Mouse (Mus musculus) layer of hippocampus, adult 18-20 months (tissue): ENCODE data around the gene Rrbp1. TPM values are rescaled to one million over a fixed set of nuclear protein-coding genes. Genes with fewer than 3 reads are reported as not detected.

Experiments used
- DNase-seq, 2 experiments: peaks; one replicate each; pipeline ENCODE4 v3.0.0; 2022; ENCODE audit warnings: low spot score in 2 of 2
- total RNA-seq, 2 experiments: library from RNA; stranded (reverse); gene quantifications; 2 replicates each; pipeline ENCODE4 v1.2.3; 2021

Gene Rrbp1
- total RNA-seq, 2 experiments from 2014 or later: 48.9 to 52.6 TPM

DNA sequence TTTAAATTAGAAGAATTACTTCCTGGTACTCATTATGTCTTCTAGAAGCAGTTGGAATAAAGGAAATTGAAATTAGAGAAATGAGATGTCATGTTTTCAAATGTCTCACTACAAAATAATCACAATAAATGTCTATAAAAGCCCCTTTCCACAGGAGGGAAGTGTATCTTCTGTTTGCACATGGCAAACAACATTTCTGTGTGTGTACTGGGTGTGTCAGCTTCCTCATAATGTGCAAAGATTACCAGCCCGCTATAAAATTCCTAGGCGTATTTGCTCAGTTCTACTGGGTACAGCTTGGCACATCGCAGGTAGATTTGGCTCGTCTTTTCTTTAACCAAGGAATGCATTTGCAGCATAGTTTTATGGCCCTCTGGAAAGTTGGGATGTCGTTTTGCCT, 93.4 kb downstream of the Rrbp1 start:
- no peak for DNase-seq

DNA sequence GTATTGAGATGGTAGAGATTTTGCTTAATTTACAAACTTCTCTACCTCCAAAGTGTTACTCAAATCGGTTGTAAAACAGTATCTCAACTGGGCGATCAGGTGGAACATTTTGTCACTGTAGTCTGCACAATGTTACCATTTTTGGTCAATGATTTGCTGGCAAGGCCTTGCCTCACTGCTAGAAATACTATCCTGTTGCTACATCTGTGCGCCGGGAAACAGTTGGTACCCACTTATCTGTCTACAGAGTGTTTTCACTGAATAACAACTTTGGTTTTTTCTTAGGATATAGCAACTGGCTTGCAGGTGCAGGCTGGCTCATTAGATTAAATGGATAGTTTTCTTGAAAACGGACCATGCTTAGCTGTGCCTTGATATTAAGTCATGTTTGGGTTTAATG, 94.8 kb downstream of the Rrbp1 start:
- peak; percentile 25 to 72 for DNase-seq

DNA sequence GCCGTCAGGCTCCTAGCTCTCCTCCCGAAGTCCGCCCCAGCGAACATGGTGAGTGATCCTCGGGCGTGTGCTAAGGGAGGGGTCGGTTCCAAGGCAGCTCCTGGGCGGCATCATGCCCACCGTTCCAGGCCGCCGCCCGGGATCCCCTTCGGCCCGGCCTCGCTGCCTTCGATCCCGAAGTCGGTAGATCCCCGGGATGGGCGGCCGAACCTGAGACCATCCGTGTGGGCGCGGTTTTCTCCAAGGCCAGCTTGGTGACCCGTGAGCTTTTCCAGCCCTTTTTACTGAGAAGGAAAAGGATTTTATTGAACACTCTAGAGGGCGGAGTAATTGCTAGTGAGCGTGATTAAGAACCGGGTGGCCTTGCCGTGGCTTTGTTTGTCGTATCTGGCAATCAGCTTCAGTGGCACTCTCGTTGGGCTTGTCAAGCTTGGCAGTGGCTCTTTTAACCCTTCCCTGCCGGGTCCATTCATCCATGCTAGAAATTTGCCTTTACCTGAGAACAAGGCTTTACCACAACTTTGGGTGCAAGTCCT, 95.4 kb downstream of the Rrbp1 start:
- peak; percentile 10 to 61 for DNase-seq

DNA sequence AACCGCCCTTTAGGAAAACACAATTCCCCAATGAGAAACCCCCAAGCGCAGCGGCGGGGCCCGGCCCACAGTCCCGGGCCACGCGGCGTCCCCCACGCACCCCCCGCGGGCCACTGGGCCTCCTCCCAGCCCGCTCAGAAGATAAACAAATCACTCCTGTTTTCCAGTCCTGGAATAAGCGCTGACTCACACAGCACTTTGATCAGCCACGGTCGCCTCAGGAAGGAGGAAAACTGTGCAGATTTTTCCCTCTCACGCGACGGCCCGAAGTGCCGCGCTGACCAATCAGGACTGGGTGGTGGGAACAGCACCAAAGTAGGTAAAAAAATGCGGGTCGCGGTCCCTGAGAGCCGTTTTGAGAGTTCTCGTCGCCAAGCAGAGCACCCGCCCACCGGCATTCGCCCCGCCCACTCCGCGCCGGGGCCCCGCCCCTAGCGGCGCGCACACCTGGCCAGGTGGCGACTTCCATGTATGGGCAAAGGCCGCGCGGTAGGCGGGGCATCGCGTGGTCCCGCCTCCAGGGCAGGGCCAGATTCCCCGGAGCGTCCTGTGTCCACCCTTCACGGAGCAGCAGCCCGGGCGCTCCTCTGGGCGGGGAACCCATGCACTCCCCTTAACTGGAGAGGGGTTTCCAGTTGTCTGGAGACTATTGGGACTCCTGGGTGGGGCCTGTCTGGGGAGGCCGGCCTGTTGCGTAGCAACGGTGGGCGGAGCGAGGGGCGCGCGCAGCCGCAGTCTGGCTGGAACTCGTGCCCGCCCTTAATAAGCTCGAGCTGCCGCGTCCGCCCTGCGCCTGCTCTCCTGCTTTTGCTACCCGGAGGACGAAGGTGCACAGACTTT, 96.1 kb downstream of the Rrbp1 start, which contains the start of gene Dstn:
TSS of gene Dstn (plus strand) at position 561 of the 840 bp plus-strand sequence.
- DNase-seq: peak; percentile 95 to 97

DNA sequence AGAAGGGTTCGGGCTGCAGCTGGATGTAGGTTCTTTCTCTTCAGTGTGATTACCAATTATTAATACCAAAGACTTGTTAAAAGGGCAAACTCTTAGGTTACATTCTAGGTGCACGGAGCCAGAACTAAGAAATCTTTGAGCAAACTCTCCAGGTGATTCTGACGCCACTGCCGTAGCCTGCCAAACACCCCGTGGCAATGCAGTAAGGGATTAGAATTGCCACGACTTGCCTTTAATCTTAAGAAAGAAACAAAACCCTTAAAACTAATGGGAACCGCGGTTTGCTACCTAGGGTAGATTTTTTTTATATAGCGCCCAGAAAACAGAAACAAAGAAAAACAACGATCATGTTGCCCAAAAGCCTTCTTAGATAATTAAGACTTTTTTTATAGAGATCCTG, 96.8 kb downstream of the Rrbp1 start:
- no peak for DNase-seq

DNA sequence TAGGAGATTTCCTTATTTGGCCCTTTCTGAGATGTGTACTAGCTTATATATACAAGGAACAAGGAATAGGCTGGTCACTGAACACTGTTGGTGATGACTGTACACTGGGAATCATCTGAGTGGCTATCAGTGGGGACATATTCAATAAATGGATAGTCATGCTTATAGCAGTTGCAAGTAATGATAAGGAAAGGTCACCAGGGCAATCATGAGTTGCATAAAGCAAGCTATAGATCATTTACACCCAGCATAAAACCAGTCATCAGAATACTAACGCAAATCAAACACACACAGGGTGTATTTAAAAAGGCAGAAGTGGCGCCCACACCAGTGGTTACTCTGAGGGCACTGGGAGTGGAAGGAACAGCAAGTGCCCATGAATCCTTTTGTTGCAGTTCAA, 98.9 kb downstream of the Rrbp1 start:
- DNase-seq: no peak

DNA sequence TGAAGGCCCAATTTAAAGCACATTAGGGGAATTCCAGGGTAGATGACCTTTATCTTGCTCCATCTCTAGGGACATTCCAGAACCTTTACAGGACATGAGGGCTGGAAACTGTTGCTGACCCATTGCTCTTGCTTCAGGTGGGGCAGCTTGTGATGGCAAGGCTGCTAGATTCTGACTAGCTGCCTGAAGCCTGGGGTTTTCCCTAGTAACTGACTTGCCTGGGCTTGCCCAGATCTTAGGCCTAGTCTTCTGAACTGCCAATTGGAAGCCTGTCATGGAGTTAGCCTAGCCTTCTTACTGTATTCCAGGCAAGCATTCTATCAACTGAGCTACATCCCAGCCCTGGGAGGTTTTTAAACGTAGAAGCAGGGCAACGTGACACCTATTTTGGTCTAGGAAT, 101.8 kb downstream of the Rrbp1 start:
- no peak for DNase-seq

DNA sequence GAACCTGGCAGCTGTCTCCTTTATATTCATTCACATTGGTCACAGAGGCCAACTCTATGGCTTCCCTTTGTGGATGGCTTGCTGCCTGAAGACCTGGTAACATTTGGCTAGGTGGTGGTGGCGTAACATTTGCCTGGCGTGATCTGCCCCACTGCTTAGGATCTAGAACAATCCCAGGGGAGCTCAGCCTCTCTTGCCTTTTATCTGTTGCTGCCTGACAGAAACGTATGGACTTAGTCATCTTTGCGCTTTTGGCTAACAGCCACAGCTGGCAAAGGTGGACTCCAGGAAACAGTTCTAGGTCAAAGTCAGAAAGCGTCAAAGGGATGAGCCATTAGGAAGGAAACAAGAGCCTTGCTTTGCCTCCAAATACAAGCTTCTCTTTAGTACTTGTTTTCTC, 106.2 kb downstream of the Rrbp1 start:
- no peak for DNase-seq

DNA sequence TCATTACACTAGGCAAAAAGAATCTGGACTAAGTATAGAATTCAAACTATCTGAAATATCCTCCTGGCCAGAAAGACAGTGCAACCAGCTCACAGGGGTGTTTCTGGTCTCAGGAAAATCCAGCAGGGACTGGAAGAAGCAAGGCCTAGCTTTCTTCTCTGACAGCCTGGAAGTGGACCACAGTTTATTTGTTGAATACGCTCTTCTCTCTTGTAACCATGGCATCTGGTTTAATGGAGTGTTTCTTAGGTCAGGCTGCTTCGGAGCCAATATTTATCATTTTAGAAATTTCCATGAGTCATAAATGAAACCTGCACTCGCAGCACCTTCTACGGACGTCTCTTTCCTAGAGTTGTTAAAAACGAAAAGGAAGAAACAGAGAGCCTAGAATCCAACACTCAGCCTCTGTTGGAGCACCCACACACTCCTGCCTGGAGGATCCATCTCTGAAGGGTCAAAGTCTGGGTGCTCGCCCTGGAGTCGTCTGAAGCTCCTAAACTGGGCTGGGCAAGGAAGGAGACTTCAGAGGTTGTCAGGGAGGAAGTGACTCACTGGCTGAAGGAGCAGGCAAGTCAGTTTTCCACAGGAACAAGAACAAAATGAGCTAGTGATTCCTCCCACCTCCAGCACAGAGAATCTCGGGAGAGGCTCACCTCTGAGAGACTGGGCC, 107.6 kb downstream of the Rrbp1 start:
- no peak for DNase-seq

DNA sequence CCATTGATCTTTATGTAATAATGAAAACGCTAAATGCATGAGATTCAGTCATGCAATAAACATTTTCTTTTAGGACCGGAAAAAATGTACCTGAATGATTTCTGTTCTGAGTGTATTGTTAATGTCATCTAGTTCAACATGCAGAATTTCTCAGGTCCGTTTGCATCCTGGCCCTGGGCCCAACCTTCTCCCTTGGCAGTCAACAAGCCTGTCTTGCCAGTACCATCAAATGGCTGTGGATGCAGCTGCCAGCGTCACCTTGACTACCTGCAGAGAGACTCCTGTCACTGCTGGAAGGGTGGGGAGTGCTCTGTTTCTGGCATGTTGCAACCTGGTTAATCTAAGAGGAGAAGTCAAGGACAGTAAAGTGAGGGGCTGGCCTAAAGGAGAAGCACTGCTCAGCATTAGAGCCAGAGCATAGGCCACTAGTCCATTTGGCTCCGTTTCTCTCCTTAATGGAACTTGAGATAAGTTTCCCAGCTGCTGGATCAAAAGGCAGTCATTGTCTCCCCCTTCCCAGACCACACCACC, 110.2 kb downstream of the Rrbp1 start:
- DNase-seq: no peak

DNA sequence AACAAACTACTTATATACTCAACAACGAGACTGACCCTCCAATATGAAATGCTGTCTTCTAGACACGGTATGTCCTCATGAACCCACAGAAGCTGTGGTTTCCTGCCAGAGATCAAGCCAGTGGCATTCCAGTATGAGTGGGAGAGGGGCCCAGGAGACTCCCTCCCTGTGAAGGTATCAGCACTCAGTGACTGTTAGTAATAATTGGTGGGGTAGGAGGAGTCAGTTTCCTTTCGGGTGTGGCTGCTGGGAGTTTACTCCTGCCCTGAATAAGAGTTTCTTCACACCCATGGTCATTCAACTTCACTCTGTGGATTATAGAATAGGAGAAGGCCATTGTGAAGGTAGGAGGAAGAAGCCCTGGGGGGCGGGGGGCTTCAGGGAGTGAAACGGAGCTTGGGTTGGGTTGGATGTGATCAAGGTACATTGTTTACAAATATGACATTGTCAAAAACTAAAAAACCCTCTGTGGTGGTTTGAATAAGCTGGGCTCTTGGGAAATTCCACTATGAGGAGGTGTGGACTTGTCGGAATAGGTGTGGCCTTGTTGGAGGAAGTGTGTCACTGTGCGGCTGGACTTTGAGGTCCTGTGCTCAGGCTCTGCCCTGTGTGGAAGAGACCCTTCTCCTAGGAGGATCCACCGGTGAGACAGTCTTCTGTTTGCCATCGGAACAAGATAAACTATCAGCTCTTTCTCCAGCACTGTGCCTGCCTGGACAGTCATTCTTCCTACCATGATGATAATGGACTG, 111.4 kb downstream of the Rrbp1 start:
- no peak for DNase-seq

Other genes with a start within 250 kb of the Rrbp1 start
- 1 to 10 TPM; 1.1 to 1.5 TPM for gene Bfsp1, start 148.1 kb downstream of the Rrbp1 start, total RNA-seq
- gene Dstn, start 95.9 kb downstream of the Rrbp1 start, total RNA-seq: 100 to 1,000 TPM; 183 to 197 TPM
- not detected for gene Banf2, start 21.8 kb upstream of the Rrbp1 start, total RNA-seq